Mouse (Mus musculus): ENCODE data around the gene Cd109.

Cd109 gene

DNA sequence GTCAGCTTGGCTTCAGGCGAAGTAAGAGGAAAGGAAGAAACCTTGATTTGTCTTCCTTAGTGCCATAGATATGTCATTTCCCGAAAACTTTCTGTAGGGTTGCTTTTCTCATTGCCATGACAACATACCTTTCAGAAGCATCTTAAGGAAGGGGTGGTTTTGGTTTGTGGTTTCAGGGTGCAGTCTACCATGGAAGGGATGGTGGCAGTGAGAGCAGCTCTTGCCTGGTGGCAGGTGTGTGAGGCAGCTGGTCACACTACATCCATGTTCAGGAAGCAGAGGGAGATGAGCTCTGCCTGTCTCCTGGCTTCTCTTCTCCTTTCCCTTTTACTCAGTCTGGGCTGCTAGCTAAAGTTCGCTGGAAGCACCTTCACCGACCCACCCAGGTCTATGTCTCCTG lies 26.0 kb downstream of the Cd109 start:
- DNase-seq (ENCODE audit: low read depth, low spot score): no peak

DNA sequence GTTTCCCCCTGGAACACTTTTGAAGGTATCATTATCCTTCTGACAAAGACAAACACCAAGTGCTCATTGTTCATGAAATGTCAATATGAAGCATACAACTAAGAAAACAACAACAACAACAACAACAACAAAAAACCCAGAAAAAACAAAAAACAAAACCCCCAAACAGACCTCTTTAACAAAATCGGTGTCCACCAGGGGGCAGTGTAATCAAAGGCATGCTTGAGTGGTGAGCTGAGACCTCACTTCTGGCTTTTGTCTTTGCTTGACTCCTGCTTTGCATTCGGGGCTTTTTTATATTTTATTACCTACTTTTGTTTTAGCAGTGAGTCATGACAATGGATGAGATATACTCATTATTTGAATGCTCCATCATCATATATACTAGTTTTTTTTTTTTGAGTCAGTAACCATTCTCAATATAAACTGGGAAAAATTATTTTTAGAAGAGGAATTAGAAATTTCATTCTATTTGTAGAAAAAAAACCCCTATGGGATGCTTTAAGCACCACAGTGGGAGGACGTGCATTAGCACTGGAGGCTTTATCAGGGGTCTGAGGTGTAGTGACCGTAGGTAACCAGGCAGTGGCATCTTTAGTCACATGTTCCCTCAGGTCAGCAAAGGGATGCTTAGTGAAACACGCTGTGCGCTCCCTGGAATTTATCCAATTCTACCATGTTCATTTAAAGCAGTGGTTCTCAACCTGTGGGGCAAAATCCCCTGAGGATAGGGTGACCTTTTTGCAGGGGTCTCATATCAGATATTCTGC lies 30.8 kb downstream of the Cd109 start:
- peak; percentile 70 for DNase-seq (ENCODE audit: low read depth, low spot score)

DNA sequence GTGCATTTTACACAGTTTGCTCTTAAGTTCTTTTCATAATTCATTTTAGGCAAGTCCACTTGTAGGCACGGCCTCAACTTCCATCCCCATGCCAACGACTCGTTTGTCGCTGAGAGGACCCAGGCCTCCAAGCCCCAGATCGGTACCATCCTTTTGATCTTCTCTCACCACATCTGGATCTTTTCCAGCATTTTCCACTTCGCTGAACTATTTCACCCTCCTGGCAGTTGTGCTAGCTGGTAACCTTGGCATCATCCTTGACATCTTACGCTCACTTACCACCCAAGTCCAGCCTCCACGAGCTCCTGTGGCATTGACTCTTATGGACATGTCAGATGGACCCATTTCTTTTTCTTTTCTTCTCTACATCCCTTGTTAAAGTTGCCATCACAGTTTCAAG lies 33.3 kb downstream of the Cd109 start:
- no peak for DNase-seq (ENCODE audit: low read depth, low spot score)

DNA sequence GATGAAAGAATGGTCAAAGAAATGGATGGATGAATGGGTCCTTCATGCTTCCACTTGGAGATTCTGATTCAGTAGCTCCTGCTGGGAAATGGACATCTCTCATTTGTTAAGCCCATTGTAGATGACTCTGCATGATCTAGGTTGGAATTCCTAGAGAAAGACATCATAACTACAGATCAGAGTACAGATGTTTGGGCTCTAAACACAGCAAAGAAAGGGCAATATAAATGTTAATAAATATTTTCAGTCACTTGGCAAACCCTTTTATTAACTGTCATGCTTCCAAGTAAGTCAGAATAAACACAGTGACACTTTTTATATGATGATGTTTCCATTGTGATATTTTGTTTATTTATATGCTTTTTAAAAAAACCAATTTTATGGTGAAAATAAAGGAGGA lies 34.1 kb downstream of the Cd109 start:
- no peak for DNase-seq (ENCODE audit: low read depth, low spot score)

DNA sequence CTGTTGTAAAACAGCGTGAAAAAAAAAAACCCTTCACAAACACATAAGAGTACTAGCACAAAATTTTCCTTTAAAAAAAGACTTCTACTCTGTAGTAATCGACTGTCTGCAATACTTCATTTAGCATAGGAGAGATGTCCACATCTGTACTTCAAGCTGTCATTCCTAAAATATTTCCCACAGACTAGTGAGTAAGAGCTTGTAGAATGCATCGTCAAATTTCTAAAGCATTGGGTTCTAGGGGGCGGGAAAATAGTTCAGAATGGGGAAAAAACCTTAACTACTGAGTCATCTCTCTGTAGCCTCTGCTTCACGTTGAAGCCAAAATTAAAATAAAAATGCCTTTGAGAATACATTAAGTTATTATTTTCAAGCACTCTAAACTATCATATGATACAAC lies 42.2 kb downstream of the Cd109 start:
- DNase-seq (ENCODE audit: low read depth, low spot score): no peak

DNA sequence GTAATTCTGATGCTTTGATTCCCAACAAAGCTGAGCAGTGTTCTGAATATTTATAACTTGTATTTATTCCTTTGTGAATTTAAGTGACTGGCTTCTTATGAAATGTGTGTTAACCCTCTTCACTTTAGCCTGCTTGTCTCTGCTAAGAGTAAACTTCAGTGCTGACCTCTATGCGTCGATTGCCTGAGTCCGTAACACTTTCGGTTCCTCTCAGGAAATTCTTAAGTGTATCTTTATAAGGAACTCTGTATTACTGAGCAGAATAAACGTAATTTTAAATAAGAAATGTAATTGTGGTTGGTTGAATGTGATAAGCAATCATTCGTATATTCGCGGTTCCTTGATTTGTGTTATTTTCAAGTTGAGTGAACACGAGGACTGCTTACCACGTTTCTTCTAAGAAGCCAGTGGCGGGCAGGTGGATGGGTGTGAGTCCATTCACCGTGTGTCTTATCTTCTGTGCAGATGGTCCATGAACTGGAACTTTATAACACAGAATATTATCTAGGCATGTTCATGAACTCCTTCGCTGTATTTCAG lies 56.2 kb downstream of the Cd109 start:
- no peak for DNase-seq (ENCODE audit: low read depth, low spot score)

DNA sequence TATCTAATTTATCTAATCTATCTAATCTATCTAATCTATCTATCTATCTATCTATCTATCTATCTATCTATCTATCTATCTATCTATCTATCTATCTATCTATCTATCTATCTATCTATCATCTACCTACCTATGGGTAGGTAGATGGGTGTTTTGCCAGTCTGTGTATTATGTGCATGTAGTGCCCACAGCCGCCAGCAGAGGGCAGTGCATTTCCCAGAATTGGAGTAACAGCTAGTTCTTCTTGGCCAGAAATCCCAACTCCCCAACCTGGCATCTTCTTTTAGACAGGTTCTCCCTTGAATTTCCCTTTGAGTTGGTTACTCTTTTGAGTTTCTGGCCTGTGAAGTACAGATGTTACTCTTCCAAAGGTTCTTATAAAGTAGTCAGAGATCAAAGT lies 85.3 kb downstream of the Cd109 start:
- peak; percentile 78 for DNase-seq (ENCODE audit: low read depth, low spot score)

DNA sequence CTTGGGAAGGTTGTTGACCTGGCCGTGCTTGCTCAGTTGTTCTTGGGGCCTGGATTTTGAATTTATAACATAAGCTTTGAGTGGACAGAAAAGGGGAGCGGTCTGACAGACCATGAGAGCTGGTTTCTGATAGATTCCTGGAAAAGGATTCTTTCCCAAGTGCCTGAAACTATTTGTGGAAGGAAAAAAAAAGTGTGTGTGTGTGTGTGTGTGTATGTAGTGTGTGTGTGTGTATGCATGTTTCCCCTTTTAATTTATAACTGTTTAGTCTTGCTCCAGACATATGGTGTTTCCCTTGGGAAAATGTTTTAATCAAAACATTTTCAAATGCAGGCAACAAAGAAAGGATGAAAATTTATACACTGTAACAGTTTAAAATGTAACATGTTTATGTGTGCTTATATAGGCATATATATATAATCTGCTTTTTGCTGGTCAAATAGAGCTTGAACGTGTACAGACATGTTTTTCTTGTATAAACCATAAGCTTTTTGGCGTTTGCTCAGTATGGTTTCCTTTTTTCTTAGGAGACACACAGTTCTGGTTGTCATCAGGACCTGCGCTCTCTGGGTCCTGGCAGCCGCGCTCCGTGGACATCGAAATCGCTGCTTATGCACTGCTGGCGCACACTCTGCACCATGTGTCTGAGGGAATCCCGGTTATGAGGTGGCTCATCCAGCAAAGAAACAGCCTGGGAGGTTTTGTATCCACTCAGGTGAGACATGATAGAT lies 87.3 kb downstream of the Cd109 start:
- DNase-seq (ENCODE audit: low read depth, low spot score): no peak

DNA sequence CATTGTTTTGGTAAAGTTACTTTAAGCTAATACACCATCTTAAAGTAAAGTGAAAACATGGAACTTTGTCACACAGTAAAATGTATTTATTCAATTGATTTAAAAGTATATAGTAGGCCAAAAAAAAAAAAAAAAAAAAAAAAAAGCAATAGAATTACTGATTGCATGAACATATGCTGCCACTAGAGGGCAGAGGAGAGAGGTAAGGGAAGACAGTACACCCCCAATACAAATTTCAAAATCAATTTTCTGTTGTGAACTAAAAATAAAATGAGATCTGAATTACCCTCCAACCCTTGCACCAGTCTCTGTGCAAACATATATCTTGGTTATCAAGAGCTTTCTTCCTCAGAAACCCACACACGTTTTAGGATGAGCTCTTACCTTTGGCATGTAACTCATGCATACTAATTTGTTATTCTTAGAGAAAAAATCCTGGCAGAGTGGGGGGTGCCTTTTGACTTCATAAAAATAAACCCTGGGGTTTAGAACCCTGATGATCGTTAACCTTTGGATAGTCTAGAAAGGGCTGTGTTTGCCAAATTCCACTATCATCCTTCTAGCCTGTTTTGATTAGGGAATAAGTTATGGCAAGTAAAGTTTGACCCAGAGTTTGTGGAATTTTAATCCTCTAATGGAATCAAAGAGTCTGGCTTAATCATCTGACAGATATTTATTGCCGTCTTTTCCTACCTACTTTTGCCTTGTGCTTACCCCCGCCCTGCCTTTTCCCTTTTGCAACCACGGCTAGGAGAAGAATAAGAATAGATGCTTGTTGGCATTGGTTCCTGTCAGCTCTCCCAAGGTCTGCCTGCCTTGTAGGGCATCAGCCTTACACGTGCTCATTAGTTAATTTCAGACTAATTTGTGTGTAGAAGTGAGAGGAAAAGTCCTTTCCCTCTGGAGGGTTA lies 105.8 kb downstream of the Cd109 start:
- no peak for DNase-seq (ENCODE audit: low read depth, low spot score)

DNA sequence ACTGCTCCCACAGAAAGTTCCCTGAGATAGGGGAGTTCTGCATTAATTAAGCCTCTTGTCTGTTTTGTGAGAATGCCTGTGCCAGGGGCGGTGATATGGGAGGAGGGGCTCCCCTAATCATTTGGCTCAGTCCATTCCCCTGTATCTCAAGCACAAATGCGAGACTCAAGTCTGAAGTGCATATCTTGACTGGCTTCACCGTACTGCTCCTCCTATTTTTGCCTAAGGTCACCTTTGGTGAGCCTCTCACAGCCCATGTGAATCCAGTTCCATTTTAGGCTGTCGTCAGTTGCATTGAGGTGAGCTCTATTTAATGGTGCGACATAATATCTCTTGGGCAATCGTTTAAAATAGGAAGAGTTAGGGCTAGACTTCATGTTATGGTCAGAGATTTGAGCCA lies 116.6 kb downstream of the Cd109 start:
- DNase-seq (ENCODE audit: low read depth, low spot score): peak; percentile 34

DNA sequence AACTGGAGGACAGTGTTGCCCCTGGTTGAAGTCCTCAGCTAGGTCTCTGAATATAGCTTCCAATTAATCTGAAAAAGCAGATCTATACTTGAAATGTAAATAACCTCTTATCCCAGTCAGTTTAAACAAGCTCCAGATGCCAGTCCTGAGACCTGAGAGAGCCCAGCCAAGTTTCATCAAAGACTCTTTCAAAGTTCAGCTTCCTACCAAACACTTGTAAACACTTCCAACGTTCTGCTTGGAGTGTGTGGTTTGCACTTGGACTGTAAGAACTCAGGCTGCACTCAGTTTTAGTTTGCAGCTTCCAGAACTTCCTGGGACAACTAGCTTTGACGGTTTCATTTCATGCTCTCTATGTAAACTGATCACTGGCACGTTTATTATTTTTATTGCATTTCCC lies 120.2 kb downstream of the Cd109 start:
- no peak for DNase-seq (ENCODE audit: low read depth, low spot score)

DNA sequence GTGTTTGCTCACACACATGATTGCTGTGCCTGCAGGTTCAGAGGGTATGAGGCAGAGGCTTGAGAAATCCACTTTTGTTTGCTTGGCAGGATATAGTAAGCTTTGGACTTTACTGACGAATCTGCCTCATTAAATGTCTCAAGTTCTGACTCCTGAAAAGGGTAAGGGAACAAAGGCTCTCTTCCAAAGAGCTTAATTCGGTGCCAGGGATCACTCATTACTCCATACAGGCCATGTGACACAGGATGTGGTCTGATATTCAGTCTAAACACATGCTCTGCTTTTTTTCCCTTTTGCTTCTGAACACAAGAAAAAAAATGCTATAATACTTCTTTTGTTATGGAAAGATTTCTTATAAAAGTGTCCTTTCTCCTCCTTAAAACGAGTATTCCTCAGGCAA lies 126.7 kb downstream of the Cd109 start:
- DNase-seq (ENCODE audit: low read depth, low spot score): no peak

DNA sequence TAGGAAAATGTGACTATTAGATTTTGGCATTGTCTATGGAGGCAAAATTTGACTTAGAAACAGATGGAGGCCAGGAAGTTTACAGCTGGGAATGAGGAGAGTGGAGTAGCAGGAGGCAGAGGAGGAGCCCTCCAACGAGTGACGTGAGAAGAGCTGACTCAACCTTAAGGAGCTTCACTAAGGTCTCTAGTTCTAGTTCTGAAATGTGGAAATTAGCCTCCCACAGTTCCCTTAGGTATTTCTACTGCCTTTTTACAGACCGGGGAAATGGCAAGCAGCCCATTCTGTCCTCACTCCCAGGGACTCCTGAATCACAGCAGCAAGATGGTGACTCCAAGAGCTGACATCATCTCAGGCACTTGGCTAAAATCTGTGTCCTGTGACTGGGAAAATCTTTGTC lies 134.9 kb downstream of the Cd109 start:
- DNase-seq (ENCODE audit: low read depth, low spot score): no peak

All from ZHBTc4 (cell line).